Comparison of ENCODE assay signal across 17 mouse cellular contexts in genomic region chr1:163618132-163618531, GRCm38 (mm10).
DNase-seq lines count a peak whose midpoint lies in the region; ATAC-seq lines count a peak whose summit lies in the region.
"Had no signal": no experiment of that assay in that cellular context is flagged by ENCODE, and none has a peak within 500 bp of the region (broad histone marks: within the 10 kb centered on the region; RNA-seq: fewer than 3 reads in every experiment).

No protein-coding gene starts in this region.

- DNase-seq in hindbrain, embryonic 10.5 days (ENCODE audit: low spot score) = peak; percentile 12
- DNase-seq in embryo, embryonic 10 days (ENCODE audit: low spot score) = peak; percentile 71
- peak; percentile 24 for DNase-seq in hindbrain, embryonic 14.5 days (ENCODE audit: low spot score)
- no peak for DNase-seq in spleen, postnatal 4 days (ENCODE audit: low spot score in 2 of 2)
- DNase-seq in heart, postnatal 4 days = no peak
- DNase-seq: cerebellum, adult 18-20 months; gastrocnemius, postnatal 14 days; kidney, postnatal 36 days; lung, postnatal 14 days had no signal

- no peaks in the 10 kb centered on the region for H3K36me3 ChIP-seq in hindbrain, embryonic 10.5 days
- no peaks in the 10 kb centered on the region for H3K36me3 ChIP-seq in hindbrain, embryonic 12.5 days
- H3K36me3 ChIP-seq in hindbrain, embryonic 14.5 days (replicated peaks; ENCODE audit: control insufficient read depth, insufficient read depth) = no peaks in the 10 kb centered on the region
- H3K36me3 ChIP-seq in neural tube, embryonic 12.5 days = no peaks in the 10 kb centered on the region
- H3K36me3 ChIP-seq: embryonic facial prominence, embryonic 13.5 days; midbrain, embryonic 13.5 days had no signal

- no peak overlapping the region for H3K4me2 ChIP-seq in hindbrain, embryonic 12.5 days (replicated peaks)
- no peak overlapping the region for H3K4me2 ChIP-seq in hindbrain, embryonic 14.5 days (replicated peaks)
- H3K4me2 ChIP-seq in neural tube, embryonic 12.5 days (replicated peaks) = no peak overlapping the region
- H3K4me2 ChIP-seq: embryonic facial prominence, embryonic 13.5 days; heart, embryonic 11.5 days; midbrain, embryonic 13.5 days had no signal

- 40% methylated on average over 3 of the region's 3 CpGs for WGBS in hindbrain, embryonic 10.5 days
- 21% methylated on average over 3 of the region's 3 CpGs for WGBS in hindbrain, embryonic 12.5 days
- WGBS in hindbrain, embryonic 14.5 days = 23% methylated on average over 3 of the region's 3 CpGs
- WGBS in neural tube, embryonic 12.5 days = 8% methylated on average over 3 of the region's 3 CpGs

- no peaks in the 10 kb centered on the region for H3K9me3 ChIP-seq in hindbrain, embryonic 10.5 days
- no peaks in the 10 kb centered on the region for H3K9me3 ChIP-seq in hindbrain, embryonic 12.5 days (replicated peaks)
- H3K9me3 ChIP-seq in hindbrain, embryonic 14.5 days (ENCODE audit: control insufficient read depth, low read length) = no peaks in the 10 kb centered on the region
- H3K9me3 ChIP-seq in neural tube, embryonic 12.5 days = no peaks in the 10 kb centered on the region
- H3K9me3 ChIP-seq: embryonic facial prominence, embryonic 13.5 days; midbrain, embryonic 13.5 days had no signal

- no peak overlapping the region for H3K27ac ChIP-seq in hindbrain, embryonic 10.5 days
- H3K27ac ChIP-seq in hindbrain, embryonic 12.5 days = no peak overlapping the region
- H3K27ac ChIP-seq in hindbrain, embryonic 14.5 days = no peak overlapping the region
- H3K27ac ChIP-seq in neural tube, embryonic 12.5 days = no peak overlapping the region
- H3K27ac ChIP-seq: embryonic facial prominence, embryonic 13.5 days; midbrain, embryonic 13.5 days had no signal

- no peak overlapping the region for H3K4me3 ChIP-seq in hindbrain, embryonic 10.5 days
- H3K4me3 ChIP-seq in hindbrain, embryonic 12.5 days = no peak overlapping the region
- H3K4me3 ChIP-seq in hindbrain, embryonic 14.5 days (replicated peaks; ENCODE audit: low read length) = no peak overlapping the region
- no peak overlapping the region for H3K4me3 ChIP-seq in neural tube, embryonic 12.5 days
- H3K4me3 ChIP-seq: embryonic facial prominence, embryonic 13.5 days; midbrain, embryonic 13.5 days had no signal

- no peak; the same call in 1 of the 2 replicates for ATAC-seq in hindbrain, embryonic 12.5 days (ENCODE audit: low FRiP score)
- peak; percentile 43; the same call in 1 of the 2 replicates for ATAC-seq in hindbrain, embryonic 14.5 days (ENCODE audit: low FRiP score)
- ATAC-seq in neural tube, embryonic 12.5 days (ENCODE audit: low FRiP score, low read depth) = peak; percentile 83
- ATAC-seq in monocyte, adult 5-6 weeks (replicated peaks; ENCODE audit: insufficient number of reproducible peaks, low FRiP score, low TSS enrichment, poor library complexity, severe bottlenecking) = no peak
- ATAC-seq: forebrain, embryonic 14.5 days; inflammation-experienced regulatory T-cells, adult 6 months; midbrain, embryonic 13.5 days had no signal

- H3K9ac ChIP-seq in hindbrain, embryonic 12.5 days = no peak overlapping the region
- H3K9ac ChIP-seq in hindbrain, embryonic 14.5 days = no peak overlapping the region
- no peak overlapping the region for H3K9ac ChIP-seq in neural tube, embryonic 12.5 days
- H3K9ac ChIP-seq: embryonic facial prominence, embryonic 13.5 days; midbrain, embryonic 13.5 days had no signal

- H3K4me1 ChIP-seq in hindbrain, embryonic 10.5 days (replicated peaks) = no peaks in the 10 kb centered on the region
- no peaks in the 10 kb centered on the region for H3K4me1 ChIP-seq in hindbrain, embryonic 12.5 days
- H3K4me1 ChIP-seq in hindbrain, embryonic 14.5 days (replicated peaks; ENCODE audit: control insufficient read depth, insufficient read depth, low read length) = no peaks in the 10 kb centered on the region
- H3K4me1 ChIP-seq in neural tube, embryonic 12.5 days = peaks cover 3% of the 10 kb centered on the region; the same call in 1 of the 2 replicates
- H3K4me1 ChIP-seq: midbrain, embryonic 13.5 days had no signal

- H3K27me3 ChIP-seq in hindbrain, embryonic 10.5 days (ENCODE audit: insufficient read depth, poor library complexity, severe bottlenecking) = no peaks in the 10 kb centered on the region
- H3K27me3 ChIP-seq in hindbrain, embryonic 12.5 days = no peaks in the 10 kb centered on the region
- H3K27me3 ChIP-seq in hindbrain, embryonic 14.5 days (ENCODE audit: control insufficient read depth, insufficient read depth, low read length) = no peaks in the 10 kb centered on the region
- H3K27me3 ChIP-seq in neural tube, embryonic 12.5 days (replicated peaks) = no peaks in the 10 kb centered on the region
- H3K27me3 ChIP-seq: embryonic facial prominence, embryonic 13.5 days; midbrain, embryonic 13.5 days had no signal

Comparison
In these comparisons a context has a peak if more than half of its experiments do, and no peak if none do; other contexts are left out.
1. ATAC-seq: peak in hindbrain, embryonic 14.5 days (single experiment) and neural tube, embryonic 12.5 days (single experiment); none in hindbrain, embryonic 12.5 days (single experiment) and monocyte, adult 5-6 weeks (single experiment).
2. DNase-seq: peak in hindbrain, embryonic 10.5 days (single experiment), embryo, embryonic 10 days (single experiment) and hindbrain, embryonic 14.5 days (single experiment); none in spleen, postnatal 4 days (0 of 2) and heart, postnatal 4 days (single experiment).